Mouse (Mus musculus) left cerebral cortex, postnatal 36 days (tissue): ENCODE measurements around the gene Defb9. TPM values are rescaled to one million over a fixed set of nuclear protein-coding genes. Genes with fewer than 3 reads are reported as not detected.
"Not testable (repeated sequence)": the region's sequence is repeated elsewhere in the genome, so short reads cannot be mapped to it uniquely, and the experiment has no call there.

Source experiments
- DNase-seq, 2 experiments: peaks; one replicate each; pipeline ENCODE4 v3.0.0; 2021 to 2022; ENCODE audit warnings: low spot score in 2 of 2, mixed read lengths in 1 of 2
- intact Hi-C: fragments of 180-260 bp; cut with DNase I; formaldehyde crosslinking; loops from one replicate; pipeline ENCODE4 v1.15.1; 2025
- total RNA-seq, 2 experiments: library from RNA; stranded (reverse); gene quantifications; 2 replicates each; pipeline ENCODE4 v1.2.3; 2021

The Defb9 gene
- total RNA-seq = not detected

- intact Hi-C loops, DNase-seq: not testable (repeated sequence)
These were observed at the start of gene Defb9 for GRCm38 (mm10) chr8:21885321-21885720. Gene Defb9, minus strand, starts transcription at chr8:21885421.

- intact Hi-C loops = no loop called here
- no peak for DNase-seq
These were observed 47.4 kb upstream of the Defb9 start, which contains the start of gene Defb15 for GRCm38 (mm10) chr8:21932610-21933009. Gene Defb15, minus strand, starts transcription at chr8:21932710.

GRCm38 (mm10) chr8:21930754-21931153 lies 45.5 kb upstream of the Defb9 start:
- intact Hi-C loops = not testable (repeated sequence)

GRCm38 (mm10) chr8:21915625-21916024 lies 30.4 kb upstream of the Defb9 start:
- intact Hi-C loops = no loop called here
- peak; percentile 5 to 18 for DNase-seq

More at GRCm38 (mm10) chr8:21930754-21931153, 45.5 kb upstream of the Defb9 start:
- not testable (repeated sequence) for DNase-seq

GRCm38 (mm10) chr8:21912554-21912953 lies 27.3 kb upstream of the Defb9 start:
- DNase-seq = no peak
- intact Hi-C loops = no loop called here

GRCm38 (mm10) chr8:21911931-21912330 lies 26.7 kb upstream of the Defb9 start:
- no peak for DNase-seq
- intact Hi-C loops = no loop called here

GRCm38 (mm10) chr8:21906290-21906689 lies 21.1 kb upstream of the Defb9 start, which contains the start of gene Defb11:
Gene Defb11, minus strand, starts transcription at chr8:21906412.
- DNase-seq, intact Hi-C loops: not testable (repeated sequence)

- DNase-seq, intact Hi-C loops: not testable (repeated sequence)
These were observed 26.6 kb downstream of the Defb9 start, which contains the start of gene Defb10 for GRCm38 (mm10) chr8:21858586-21858985. Gene Defb10, plus strand, starts transcription at chr8:21858901.

Other genes with a start within 250 kb of the Defb9 start
- gene Defa17, start 229.6 kb downstream of the Defb9 start, total RNA-seq = not detected
- gene Defa34, start 219.6 kb downstream of the Defb9 start, total RNA-seq = not detected
- not detected for gene AY761184, start 181.8 kb downstream of the Defb9 start, total RNA-seq
- gene Defa24, start 150.9 kb downstream of the Defb9 start, total RNA-seq = not detected
- gene Defb50, start 61.9 kb downstream of the Defb9 start, total RNA-seq = not detected
- gene Defb2, start 45.5 kb downstream of the Defb9 start, total RNA-seq = not detected
- gene Defb10, start 26.5 kb downstream of the Defb9 start, total RNA-seq = not detected
- not detected for gene Defb11, start 21.0 kb upstream of the Defb9 start, total RNA-seq
- not detected for gene Defb15, start 47.3 kb upstream of the Defb9 start, total RNA-seq
- not detected for gene Defb35, start 52.9 kb upstream of the Defb9 start, total RNA-seq
- not detected for gene Defb13, start 61.3 kb upstream of the Defb9 start, total RNA-seq
- gene Fam90a1a, start 73.3 kb upstream of the Defb9 start, total RNA-seq = not detected
- gene Ccdc70, start 84.4 kb upstream of the Defb9 start, total RNA-seq = not detected
- gene Atp7b, start 174.9 kb upstream of the Defb9 start, total RNA-seq = 1 to 10 TPM; 1.7 to 1.9 TPM
- gene Alg11, start 175.3 kb upstream of the Defb9 start, total RNA-seq = 10 to 100 TPM; 30.7 to 35.7 TPM
- gene Nek5, start 239.6 kb upstream of the Defb9 start, total RNA-seq = not detected